Mouse (Mus musculus): ENCODE data around the gene Med7.
"Not testable (repeated sequence)": the region's sequence is repeated elsewhere in the genome, so short reads cannot be mapped to it uniquely, and the experiment has no call there.

The Med7 gene

GRCm38 (mm10) chr11:46428131-46428530 is 8.6 kb upstream of the Med7 start:
- in situ Hi-C loops (cut with MseI, MboI) = not testable (repeated sequence)

- in situ Hi-C loops (cut with MseI, MboI) = loop anchor here (5.0 to 10.0 kb wide), 2 partner anchors 153 to 155 kb away; no protein-coding TSS in a partner anchor
Measured at GRCm38 (mm10) chr11:46430123-46430522, 6.6 kb upstream of the Med7 start.

GRCm38 (mm10) chr11:46431129-46431528 is 5.6 kb upstream of the Med7 start:
- in situ Hi-C loops (cut with MseI, MboI) = loop anchor here (5.0 to 10.0 kb wide), 2 partner anchors 154 to 156 kb away; no protein-coding TSS in a partner anchor

GRCm38 (mm10) chr11:46435363-46435762 is 1.4 kb upstream of the Med7 start:
- in situ Hi-C loops (cut with MseI, MboI) = loop anchor here in 1 of 2 experiments (10.0 kb wide), 1 partner anchor 161 kb away; no protein-coding TSS in a partner anchor

GRCm38 (mm10) chr11:46437459-46438000 is 805 bp downstream of the Med7 start:
- in situ Hi-C loops (cut with MseI, MboI) = loop anchor here in 1 of 2 experiments (10.0 kb wide), 1 partner anchor 163 kb away; no protein-coding TSS in a partner anchor

- in situ Hi-C loops (cut with MseI, MboI) = loop anchor here in 1 of 2 experiments (10.0 kb wide), 1 partner anchor 164 kb away; no protein-coding TSS in a partner anchor
Measured at GRCm38 (mm10) chr11:46439005-46439543, 2.3 kb downstream of the Med7 start.

GRCm38 (mm10) chr11:46441774-46442173 is 5.0 kb downstream of the Med7 start:
- in situ Hi-C loops (cut with MseI, MboI) = no loop called here

- in situ Hi-C loops (cut with MseI, MboI) = no loop called here
Measured at GRCm38 (mm10) chr11:46443152-46443551, 6.4 kb downstream of the Med7 start.

GRCm38 (mm10) chr11:46443979-46444378 is 7.3 kb downstream of the Med7 start:
- in situ Hi-C loops (cut with MseI, MboI) = no loop called here

GRCm38 (mm10) chr11:46446150-46446549 is 9.4 kb downstream of the Med7 start:
- in situ Hi-C loops (cut with MseI, MboI) = no loop called here

- in situ Hi-C loops (cut with MseI, MboI) = no loop called here
Measured at GRCm38 (mm10) chr11:46447644-46448484, 11.1 kb downstream of the Med7 start.

GRCm38 (mm10) chr11:46449461-46450080 is 12.8 kb downstream of the Med7 start:
- in situ Hi-C loops (cut with MseI, MboI) = no loop called here

GRCm38 (mm10) chr11:46454453-46455045 is 17.8 kb downstream of the Med7 start, which contains the start of gene Havcr2:
Gene Havcr2 (plus strand): TSS chr11:46454935.
- in situ Hi-C loops (cut with MseI, MboI) = no loop called here

GRCm38 (mm10) chr11:46459960-46460359 is 23.2 kb downstream of the Med7 start:
- in situ Hi-C loops (cut with MseI, MboI) = no loop called here

GRCm38 (mm10) chr11:46461362-46461761 is 24.6 kb downstream of the Med7 start:
- in situ Hi-C loops (cut with MseI, MboI) = no loop called here

- in situ Hi-C loops (cut with MseI, MboI) = no loop called here
Measured at GRCm38 (mm10) chr11:46461931-46462330, 25.2 kb downstream of the Med7 start.

GRCm38 (mm10) chr11:46466878-46467277 is 30.2 kb downstream of the Med7 start:
- in situ Hi-C loops (cut with MseI, MboI) = no loop called here

- in situ Hi-C loops (cut with MseI, MboI) = loop anchor here in 1 of 2 experiments (5.0 kb wide), 1 partner anchor 53 kb away; no protein-coding TSS in a partner anchor
Measured at GRCm38 (mm10) chr11:46474220-46474619, 37.5 kb downstream of the Med7 start.

GRCm38 (mm10) chr11:46479311-46479710 is 42.6 kb downstream of the Med7 start:
- in situ Hi-C loops (cut with MseI, MboI) = no loop called here

GRCm38 (mm10) chr11:46480517-46480916 is 43.8 kb downstream of the Med7 start:
- in situ Hi-C loops (cut with MseI, MboI) = no loop called here

- in situ Hi-C loops (cut with MseI, MboI) = loop anchor here in 1 of 2 experiments (5.0 kb wide), 1 partner anchor 34 kb away; the partner anchor contains the start of gene Gm12169
Measured at GRCm38 (mm10) chr11:46488231-46488630, 51.5 kb downstream of the Med7 start.
